Mouse (Mus musculus) bone marrow macrophage, adult 2 months (primary cell): ENCODE measurements around the gene Rom1.

Source experiments
- CTCF ChIP-seq: IDR thresholded peaks from 2 replicates; pipeline ENCODE4 v1.5.1; 2012; ENCODE audit warnings: low read depth, mild to moderate bottlenecking, low read length, moderate library complexity
- POLR2A ChIP-seq: IDR thresholded peaks from 2 replicates; pipeline ENCODE4 v1.6.1; 2012; ENCODE audit warnings: mild to moderate bottlenecking, low read depth, low read length, borderline replicate concordance

DNA sequence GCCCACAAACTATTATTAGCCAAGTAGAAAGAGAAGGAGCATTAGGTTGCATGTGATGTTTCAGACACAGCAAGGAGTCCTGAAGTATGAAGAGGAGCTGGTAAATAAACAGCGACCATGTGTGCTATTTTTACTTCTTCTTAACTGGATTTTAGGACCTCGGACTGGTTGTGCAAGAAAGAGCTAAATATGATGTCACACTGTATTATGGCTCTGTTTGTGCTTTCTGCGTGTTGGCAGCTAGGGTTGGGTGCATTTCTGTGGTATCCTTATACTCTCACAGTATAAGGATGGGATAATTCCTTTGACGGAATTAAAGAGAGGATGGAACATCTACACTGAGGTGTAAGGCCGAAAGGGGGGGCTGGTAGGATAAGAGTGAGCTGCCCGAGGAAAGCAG is 16.1 kb upstream of the Rom1 start:
- no peak for TF ChIP-seq CTCF
- no peak for TF ChIP-seq POLR2A
